Mouse (Mus musculus): Measurements from ENCODE around the gene Chst10.

DNA sequence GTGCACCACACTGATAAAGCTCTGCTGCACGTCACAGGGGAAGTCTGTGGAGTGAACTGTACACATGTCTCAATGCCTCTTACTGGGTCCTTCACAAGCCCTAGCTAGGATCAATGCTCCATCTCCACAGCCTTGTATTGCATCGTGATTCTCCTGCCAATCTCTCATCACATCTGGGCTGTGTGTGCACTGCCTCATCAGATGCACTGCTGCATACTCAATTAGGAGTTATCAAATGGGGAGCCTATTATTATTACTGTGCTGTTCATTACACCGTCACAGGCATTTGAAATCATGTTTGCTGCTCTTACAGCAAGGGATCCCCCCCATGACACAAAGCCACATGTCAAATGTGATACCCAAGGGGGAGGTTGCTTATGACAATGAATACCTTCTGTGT is 80.3 kb downstream of the Chst10 start:
- TF ChIP-seq CTCF (IDR thresholded peaks at IDR 0.05; ENCODE audit: low read depth, low read length) = no peak
- no peak for TF ChIP-seq POLR2A (IDR thresholded peaks at IDR 0.05; ENCODE audit: extremely low read depth, insufficient read depth, low read length)
